Mouse (Mus musculus): Measurements from ENCODE around the gene Cwc22.

DNA sequence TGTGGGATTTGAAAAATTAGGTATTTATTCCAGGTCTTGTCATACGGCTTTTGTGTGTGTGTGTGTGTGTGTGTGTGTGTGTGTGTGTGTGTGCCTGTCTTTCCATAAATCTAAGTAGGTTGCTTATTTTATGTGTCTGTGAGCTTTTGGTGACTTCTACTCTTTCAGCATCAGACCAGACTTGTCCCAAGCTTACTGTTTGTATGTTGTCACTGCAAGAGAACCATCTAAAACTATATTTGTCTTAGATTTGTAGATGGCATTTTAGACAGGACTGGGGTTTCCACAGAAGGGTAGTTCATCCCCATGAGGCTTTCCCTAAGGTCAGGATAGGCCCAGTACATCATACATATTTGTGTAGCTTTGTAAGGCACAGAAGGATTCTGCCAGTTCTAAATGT lies 13.2 kb upstream of the Cwc22 start:
- TF ChIP-seq CTCF (IDR thresholded peaks at IDR 0.05; ENCODE audit: low read depth) (no peak), EP300 (IDR thresholded peaks at IDR 0.05; ENCODE audit: low read depth) (no peak)
